Mouse (Mus musculus) small intestine, adult 2 months (tissue): ENCODE measurements around the gene Cryba4. TPM values are rescaled to one million over a fixed set of nuclear protein-coding genes. Genes with fewer than 3 reads are reported as not detected.

Source experiments
- H3K27ac ChIP-seq: fragments of 200-500 bp; 2 replicates; pipeline ENCODE4 v1.5.1; 2012; ENCODE audit warnings: low read depth, low read length, control low read depth, inconsistent platforms; ENCODE audit not compliant: insufficient read depth
- H3K27me3 ChIP-seq: fragments of 200-500 bp; 2 replicates; pipeline ENCODE4 v1.6.1; 2012; ENCODE audit warnings: mild to moderate bottlenecking, moderate library complexity, low read length, inconsistent platforms; ENCODE audit not compliant: control insufficient read depth, insufficient read depth
- H3K36me3 ChIP-seq: fragments of 200-500 bp; 2 replicates; pipeline ENCODE4 v1.6.1; 2012; ENCODE audit warnings: mild to moderate bottlenecking, low read length, control low read depth, inconsistent platforms; ENCODE audit not compliant: control insufficient read depth, insufficient read depth
- H3K4me1 ChIP-seq: fragments of 200-500 bp; 2 replicates; pipeline ENCODE4 v1.6.1; 2012; ENCODE audit warnings: low read length, inconsistent platforms, mixed read lengths; ENCODE audit not compliant: control insufficient read depth, insufficient read depth, insufficient read length
- H3K4me3 ChIP-seq: fragments of 200-500 bp; 2 replicates; pipeline ENCODE4 v1.5.1; 2012; ENCODE audit warnings: low read depth, mild to moderate bottlenecking, control low read depth, inconsistent platforms, low read length, moderate library complexity
- CTCF ChIP-seq: fragments of 200-500 bp; IDR thresholded peaks from 2 replicates; pipeline ENCODE4 v1.5.1; 2012; ENCODE audit warnings: low read depth, mild to moderate bottlenecking, control low read depth, inconsistent platforms, low read length, moderate library complexity, mixed read lengths; ENCODE audit not compliant: insufficient replicate concordance, insufficient read length; ENCODE audit errors: extremely low read depth
- POLR2A ChIP-seq: fragments of 200-500 bp; IDR thresholded peaks from 2 replicates; pipeline ENCODE4 v1.6.1; 2012; ENCODE audit warnings: low read depth, mild to moderate bottlenecking, control low read depth, inconsistent platforms, low read length, moderate library complexity
- WGBS: fragments of 180-500 bp; shearing (Covaris S2); methylation state at CpG from one replicate; pipeline ENCODE4 v1.1.7; 2018; 5-methylcytosine and 5-hydroxymethylcytosine counted together
- polyA plus RNA-seq: library from polyadenylated mRNA; depleted of rRNA; stranded (reverse); fragments of >200 nt; gene quantifications from 2 replicates; pipeline ENCODE4 v1.2.3, GENCODE M21; 2012; rRNA removed

The Cryba4 gene
- polyA plus RNA-seq, 1 experiment, result 2.2 TPM

- no peak overlapping the region for H3K27ac ChIP-seq
- H3K4me3 ChIP-seq, result no peak overlapping the region
- H3K36me3 ChIP-seq, result no peaks in the 10 kb centered on the region
- H3K27me3 ChIP-seq, result no peaks in the 10 kb centered on the region
- H3K4me1 ChIP-seq, result no peaks in the 10 kb centered on the region
- WGBS, result 79% methylated on average over 6 of the region's 6 CpGs
- TF ChIP-seq POLR2A (no peak), CTCF (no peak)
Measured at GRCm38 (mm10) chr5:112212711-112213264, 39.5 kb downstream of the Cryba4 start.

GRCm38 (mm10) chr5:112211911-112212310 lies 40.4 kb downstream of the Cryba4 start:
- TF ChIP-seq CTCF (no peak), POLR2A (no peak)
- Histone ChIP-seq H3K4me1 (no peaks in the 10 kb centered on the region), H3K27me3 (no peaks in the 10 kb centered on the region), H3K27ac (no peak overlapping the region), H3K4me3 (no peak overlapping the region), H3K36me3 (no peaks in the 10 kb centered on the region)
- 91% methylated on average over 7 of the region's 7 CpGs for WGBS

- WGBS, result 36% methylated on average over 8 of the region's 8 CpGs
- H3K27me3 ChIP-seq, result no peaks in the 10 kb centered on the region
- no peaks in the 10 kb centered on the region for H3K4me1 ChIP-seq
- no peaks in the 10 kb centered on the region for H3K36me3 ChIP-seq
- TF ChIP-seq CTCF (peak; percentile 82), POLR2A (no peak)
- H3K27ac ChIP-seq, result no peak overlapping the region
- no peak overlapping the region for H3K4me3 ChIP-seq
Measured at GRCm38 (mm10) chr5:112210104-112210503, 42.2 kb downstream of the Cryba4 start.

- 55% methylated on average over 4 of the region's 4 CpGs for WGBS
Measured at GRCm38 (mm10) chr5:112208321-112208720, 44.0 kb downstream of the Cryba4 start.

GRCm38 (mm10) chr5:112206543-112207255 lies 45.6 kb downstream of the Cryba4 start:
- Histone ChIP-seq H3K4me1 (no peaks in the 10 kb centered on the region), H3K4me3 (no peak overlapping the region)

More at GRCm38 (mm10) chr5:112208321-112208720, 44.0 kb downstream of the Cryba4 start:
- TF ChIP-seq CTCF (no peak), POLR2A (no peak)
- H3K36me3 ChIP-seq, result no peaks in the 10 kb centered on the region
- no peaks in the 10 kb centered on the region for H3K27me3 ChIP-seq
- no peaks in the 10 kb centered on the region for H3K4me1 ChIP-seq
- no peak overlapping the region for H3K27ac ChIP-seq
- no peak overlapping the region for H3K4me3 ChIP-seq

GRCm38 (mm10) chr5:112199656-112200055 lies 52.7 kb downstream of the Cryba4 start:
- Histone ChIP-seq H3K4me3 (no peak overlapping the region), H3K36me3 (no peaks in the 10 kb centered on the region), H3K4me1 (no peaks in the 10 kb centered on the region), H3K27me3 (no peaks in the 10 kb centered on the region), H3K27ac (no peak overlapping the region)
- no peak for TF ChIP-seq POLR2A
- no peak for TF ChIP-seq CTCF
- 85% methylated on average over 6 of the region's 6 CpGs for WGBS

More at GRCm38 (mm10) chr5:112206543-112207255, 45.6 kb downstream of the Cryba4 start:
- Histone ChIP-seq H3K27me3 (no peaks in the 10 kb centered on the region), H3K36me3 (no peaks in the 10 kb centered on the region), H3K27ac (no peak overlapping the region)
- TF ChIP-seq POLR2A, result no peak
- no peak for TF ChIP-seq CTCF
- 20% methylated on average over 16 of the region's 16 CpGs for WGBS

Other genes with a start within 250 kb of the Cryba4 start
- gene Crybb1, start 3.3 kb upstream of the Cryba4 start, polyA plus RNA-seq, result 0.33 and 0.34 TPM in 2 replicates
- gene Tpst2, start 24.2 kb upstream of the Cryba4 start, polyA plus RNA-seq, result 29.8 and 35.4 TPM in 2 replicates
- 18.3 and 40.0 TPM in 2 replicates for gene Tfip11, start 73.8 kb upstream of the Cryba4 start, polyA plus RNA-seq
- gene Srrd, start 90.5 kb upstream of the Cryba4 start, polyA plus RNA-seq, result 20.5 and 34.1 TPM in 2 replicates
- 22.6 and 66.3 TPM in 2 replicates for gene Hps4, start 90.6 kb upstream of the Cryba4 start, polyA plus RNA-seq
- gene Gm6583, start 103.5 kb upstream of the Cryba4 start, polyA plus RNA-seq, result not detected in 2 replicates
- 1.7 and 3.8 TPM in 2 replicates for gene Asphd2, start 142.3 kb upstream of the Cryba4 start, polyA plus RNA-seq
- gene Gm6588, start 196.9 kb upstream of the Cryba4 start, polyA plus RNA-seq, result not detected in 2 replicates